Mouse (Mus musculus): Measurements from ENCODE around the gene Prkca. TPM values are rescaled to one million over a fixed set of nuclear protein-coding genes. Genes with fewer than 3 reads are reported as not detected.
A peak's percentile ranks its signal among the peaks of the same experiment; 100 is the strongest.

The Prkca gene
- polyA plus RNA-seq, 1 experiment from 2014 or later, result 2.5 TPM

- Histone ChIP-seq H3K4me3 (replicated peaks) (no peak overlapping the region), H3K4me2 (no peak overlapping the region), H3K27me3 (no peaks in the 10 kb centered on the region), H3K9me3 (replicated peaks) (no peaks in the 10 kb centered on the region), H3K9ac (no peak overlapping the region), H3K27ac (replicated peaks) (no peak overlapping the region), H3K4me1 (replicated peaks) (no peaks in the 10 kb centered on the region), H3K36me3 (replicated peaks) (no peaks in the 10 kb centered on the region)
- WGBS (ENCODE audit: insufficient replicate concordance), result 70% methylated on average over 3 of the region's 3 CpGs
- no peak for ATAC-seq (ENCODE audit: insufficient read depth)
Observed at GRCm38 (mm10) chr11:108158046-108158445, 185.7 kb downstream of the Prkca start.

DNA sequence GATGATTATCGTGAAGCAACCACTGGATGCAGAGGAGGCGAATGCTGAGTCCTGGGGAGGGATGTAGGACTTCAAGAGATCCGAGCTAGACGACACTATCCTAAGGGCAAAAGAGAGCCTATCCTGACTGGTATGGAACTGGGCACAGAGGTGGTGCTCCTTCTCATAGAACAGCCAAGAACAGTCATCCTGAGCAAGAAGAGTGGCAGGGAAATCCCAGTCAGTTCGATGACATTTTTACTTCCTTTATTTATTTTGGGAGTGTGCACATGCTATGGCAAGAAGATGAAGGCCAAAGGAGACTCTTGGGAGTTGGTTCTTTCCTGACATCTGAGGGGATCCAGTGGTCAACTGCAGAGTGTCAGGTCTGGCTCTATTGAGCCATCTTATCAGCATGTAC, 186.7 kb downstream of the Prkca start:
- WGBS (ENCODE audit: insufficient replicate concordance), result 58% methylated on average over 5 of the region's 5 CpGs
- H3K27me3 ChIP-seq, result no peaks in the 10 kb centered on the region
- ATAC-seq (ENCODE audit: insufficient read depth), result no peak

GRCm38 (mm10) chr11:108156107-108156506, 187.6 kb downstream of the Prkca start:
- no peaks in the 10 kb centered on the region for H3K4me1 ChIP-seq (replicated peaks)
- no peak for ATAC-seq (ENCODE audit: insufficient read depth)
- peaks cover 8% of the 10 kb centered on the region for H3K27me3 ChIP-seq
- H3K4me2 ChIP-seq, result no peak overlapping the region
- H3K4me3 ChIP-seq (replicated peaks), result no peak overlapping the region
- no peaks in the 10 kb centered on the region for H3K9me3 ChIP-seq (replicated peaks)
- H3K36me3 ChIP-seq (replicated peaks), result no peaks in the 10 kb centered on the region
- 56% methylated on average over 5 of the region's 5 CpGs for WGBS (ENCODE audit: insufficient replicate concordance)
- no peak overlapping the region for H3K27ac ChIP-seq (replicated peaks)
- no peak overlapping the region for H3K9ac ChIP-seq

More for the DNA sequence above, 186.7 kb downstream of the Prkca start:
- Histone ChIP-seq H3K4me2 (no peak overlapping the region), H3K36me3 (replicated peaks) (no peaks in the 10 kb centered on the region), H3K4me3 (replicated peaks) (no peak overlapping the region), H3K4me1 (replicated peaks) (no peaks in the 10 kb centered on the region), H3K9ac (no peak overlapping the region), H3K9me3 (replicated peaks) (no peaks in the 10 kb centered on the region), H3K27ac (replicated peaks) (no peak overlapping the region)

DNA sequence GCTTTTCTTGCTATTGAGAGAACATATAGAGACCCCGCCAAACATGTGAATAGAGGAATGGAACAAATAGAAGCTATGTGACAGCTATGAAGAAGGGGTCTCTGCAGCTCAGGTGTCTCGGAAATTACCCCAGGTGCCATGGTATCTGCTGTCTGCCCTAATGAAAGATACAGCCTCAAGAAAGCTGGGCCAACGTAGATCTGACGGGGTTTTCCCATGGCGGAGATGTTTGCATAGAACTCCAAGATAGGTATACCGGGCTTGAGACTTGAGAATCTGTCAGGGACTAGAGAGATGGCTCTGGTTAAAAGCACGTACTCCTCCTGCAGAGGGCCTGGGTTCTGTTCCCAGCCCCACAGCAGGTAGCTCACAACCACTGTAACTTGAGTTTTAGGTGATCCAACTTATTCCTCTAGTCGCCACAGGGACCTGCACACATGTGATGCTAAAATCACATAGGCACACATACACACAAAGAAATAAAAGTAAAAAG, 188.6 kb downstream of the Prkca start:
- H3K36me3 ChIP-seq (replicated peaks), result no peaks in the 10 kb centered on the region
- H3K9me3 ChIP-seq (replicated peaks), result no peaks in the 10 kb centered on the region
- H3K9ac ChIP-seq, result no peak overlapping the region
- no peak overlapping the region for H3K4me2 ChIP-seq
- H3K27me3 ChIP-seq, result peaks cover 8% of the 10 kb centered on the region
- no peak overlapping the region for H3K4me3 ChIP-seq (replicated peaks)
- no peaks in the 10 kb centered on the region for H3K4me1 ChIP-seq (replicated peaks)
- H3K27ac ChIP-seq (replicated peaks), result no peak overlapping the region
- ATAC-seq (ENCODE audit: insufficient read depth), result no peak
- 72% methylated on average over 8 of the region's 8 CpGs for WGBS (ENCODE audit: insufficient replicate concordance)

DNA sequence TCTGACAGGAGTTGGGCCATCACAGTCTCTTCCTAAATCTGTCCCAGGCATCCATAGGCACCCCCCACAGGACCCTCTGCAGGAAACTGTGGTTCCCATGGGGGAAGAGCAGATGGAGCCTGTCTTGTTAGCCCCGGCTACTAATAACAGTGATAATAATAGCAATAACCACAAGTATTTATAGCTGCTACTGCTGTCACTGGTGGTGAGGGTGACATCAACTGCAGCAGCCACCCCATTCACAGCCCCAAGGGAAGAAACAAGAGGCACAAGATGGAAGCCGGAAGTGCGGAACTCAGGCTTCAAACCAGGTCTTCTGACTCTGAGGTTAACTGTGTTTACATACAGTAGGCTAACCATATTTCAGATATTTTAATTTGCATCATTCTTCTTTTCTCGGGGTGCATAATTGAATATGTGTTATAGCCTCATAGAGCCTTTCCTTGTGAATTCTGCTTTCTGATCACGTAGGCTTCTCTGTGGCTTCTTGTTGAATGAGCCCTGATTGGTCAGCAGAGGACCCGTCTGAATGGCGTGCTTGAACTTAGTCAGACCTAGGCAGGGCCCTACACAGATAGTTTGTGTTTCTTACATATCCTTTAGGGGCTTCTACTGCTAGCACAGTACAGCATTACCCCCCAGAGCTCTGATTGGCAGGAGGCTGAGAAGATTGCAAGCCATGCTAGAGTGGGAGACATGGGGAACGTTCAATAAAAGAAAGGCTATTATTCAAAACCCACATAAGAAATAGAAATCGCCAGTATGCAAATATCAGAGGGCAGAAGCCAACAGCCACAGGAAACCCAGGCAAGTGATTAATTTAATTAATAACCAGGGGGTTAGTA, 189.5 kb downstream of the Prkca start:
- Histone ChIP-seq H3K4me2 (no peak overlapping the region), H3K9ac (no peak overlapping the region), H3K27ac (replicated peaks) (no peak overlapping the region), H3K36me3 (replicated peaks) (no peaks in the 10 kb centered on the region), H3K4me1 (replicated peaks) (peaks cover 2% of the 10 kb centered on the region), H3K27me3 (peaks cover 8% of the 10 kb centered on the region), H3K4me3 (replicated peaks) (no peak overlapping the region), H3K9me3 (replicated peaks) (no peaks in the 10 kb centered on the region)
- WGBS (ENCODE audit: insufficient replicate concordance), result 52% methylated on average over 9 of the region's 9 CpGs
- ATAC-seq (ENCODE audit: insufficient read depth), result no peak

DNA sequence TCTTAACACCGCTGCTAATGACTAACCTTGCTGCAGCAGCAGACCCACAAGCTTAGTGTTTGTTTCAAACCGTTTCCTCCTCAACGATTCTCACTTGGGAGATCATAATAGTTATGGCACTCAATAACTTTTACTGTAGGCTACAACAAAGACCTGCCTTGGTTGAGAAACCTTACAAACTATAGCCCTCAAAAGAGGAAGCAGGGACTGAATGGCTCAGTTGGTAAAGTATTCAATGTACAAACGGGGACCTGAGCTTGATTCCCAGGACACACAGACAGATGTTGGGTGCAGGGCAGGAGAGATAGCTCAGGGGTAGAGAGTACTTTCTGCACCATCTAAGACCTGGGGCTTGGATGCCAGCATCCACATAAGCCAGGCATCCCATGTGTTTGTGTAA, 191.1 kb downstream of the Prkca start:
- Histone ChIP-seq H3K4me1 (replicated peaks) (peaks cover 13% of the 10 kb centered on the region), H3K27ac (replicated peaks) (no peak overlapping the region), H3K36me3 (replicated peaks) (no peaks in the 10 kb centered on the region), H3K4me3 (replicated peaks) (no peak overlapping the region), H3K27me3 (peaks cover 8% of the 10 kb centered on the region), H3K9me3 (replicated peaks) (no peaks in the 10 kb centered on the region), H3K4me2 (no peak overlapping the region), H3K9ac (no peak overlapping the region)
- ATAC-seq (ENCODE audit: insufficient read depth), result no peak
- 39% methylated on average over 4 of the region's 4 CpGs for WGBS (ENCODE audit: insufficient replicate concordance)

GRCm38 (mm10) chr11:108150410-108150809, 193.3 kb downstream of the Prkca start:
- H3K36me3 ChIP-seq (replicated peaks), result no peaks in the 10 kb centered on the region
- H3K4me3 ChIP-seq (replicated peaks), result no peak overlapping the region
- no peak for ATAC-seq (ENCODE audit: insufficient read depth)
- WGBS (ENCODE audit: insufficient replicate concordance), result 56% methylated on average over 7 of the region's 7 CpGs
- H3K27me3 ChIP-seq, result peaks cover 13% of the 10 kb centered on the region
- H3K9ac ChIP-seq, result no peak overlapping the region
- H3K9me3 ChIP-seq (replicated peaks), result no peaks in the 10 kb centered on the region
- H3K27ac ChIP-seq (replicated peaks), result no peak overlapping the region
- H3K4me2 ChIP-seq, result no peak overlapping the region
- H3K4me1 ChIP-seq (replicated peaks), result peaks cover 19% of the 10 kb centered on the region

- Histone ChIP-seq H3K4me2 (no peak overlapping the region), H3K36me3 (replicated peaks) (no peaks in the 10 kb centered on the region), H3K27ac (replicated peaks) (no peak overlapping the region), H3K9me3 (replicated peaks) (no peaks in the 10 kb centered on the region), H3K4me3 (replicated peaks) (no peak overlapping the region), H3K4me1 (replicated peaks) (peaks cover 19% of the 10 kb centered on the region), H3K27me3 (peaks cover 16% of the 10 kb centered on the region), H3K9ac (no peak overlapping the region)
- peak; percentile 51; the same call in 1 of the 2 replicates for ATAC-seq (ENCODE audit: insufficient read depth)
- WGBS (ENCODE audit: insufficient replicate concordance), result 6% methylated on average over 9 of the region's 9 CpGs
Observed at GRCm38 (mm10) chr11:108149187-108149586, 194.5 kb downstream of the Prkca start.

DNA sequence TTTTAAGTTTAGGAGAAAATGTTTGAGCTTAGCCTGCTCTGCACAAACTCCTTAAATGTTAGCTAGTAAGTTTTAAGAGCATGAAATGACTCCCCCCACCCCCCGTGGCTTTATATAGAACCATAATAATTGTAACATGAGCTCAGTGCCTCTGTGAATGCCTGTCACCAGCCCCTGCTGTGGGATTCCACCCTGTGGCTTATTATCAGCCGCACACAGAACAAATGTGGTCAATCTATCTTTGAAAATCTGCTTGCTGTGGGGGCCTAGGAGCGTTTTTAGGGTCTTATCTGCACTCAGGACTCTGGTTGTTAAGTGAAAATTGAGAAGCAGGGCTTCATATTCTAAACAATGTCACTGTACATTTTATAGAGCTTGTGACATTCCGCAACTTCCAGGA, 195.2 kb downstream of the Prkca start:
- Histone ChIP-seq H3K9me3 (replicated peaks) (no peaks in the 10 kb centered on the region), H3K9ac (no peak overlapping the region), H3K4me3 (replicated peaks) (no peak overlapping the region), H3K36me3 (replicated peaks) (no peaks in the 10 kb centered on the region), H3K4me1 (replicated peaks) (peaks cover 19% of the 10 kb centered on the region), H3K27me3 (peaks cover 16% of the 10 kb centered on the region), H3K4me2 (no peak overlapping the region), H3K27ac (replicated peaks) (no peak overlapping the region)
- WGBS (ENCODE audit: insufficient replicate concordance), result 11% methylated on average over 4 of the region's 4 CpGs
- peak; percentile 28; the same call in 1 of the 2 replicates for ATAC-seq (ENCODE audit: insufficient read depth)

DNA sequence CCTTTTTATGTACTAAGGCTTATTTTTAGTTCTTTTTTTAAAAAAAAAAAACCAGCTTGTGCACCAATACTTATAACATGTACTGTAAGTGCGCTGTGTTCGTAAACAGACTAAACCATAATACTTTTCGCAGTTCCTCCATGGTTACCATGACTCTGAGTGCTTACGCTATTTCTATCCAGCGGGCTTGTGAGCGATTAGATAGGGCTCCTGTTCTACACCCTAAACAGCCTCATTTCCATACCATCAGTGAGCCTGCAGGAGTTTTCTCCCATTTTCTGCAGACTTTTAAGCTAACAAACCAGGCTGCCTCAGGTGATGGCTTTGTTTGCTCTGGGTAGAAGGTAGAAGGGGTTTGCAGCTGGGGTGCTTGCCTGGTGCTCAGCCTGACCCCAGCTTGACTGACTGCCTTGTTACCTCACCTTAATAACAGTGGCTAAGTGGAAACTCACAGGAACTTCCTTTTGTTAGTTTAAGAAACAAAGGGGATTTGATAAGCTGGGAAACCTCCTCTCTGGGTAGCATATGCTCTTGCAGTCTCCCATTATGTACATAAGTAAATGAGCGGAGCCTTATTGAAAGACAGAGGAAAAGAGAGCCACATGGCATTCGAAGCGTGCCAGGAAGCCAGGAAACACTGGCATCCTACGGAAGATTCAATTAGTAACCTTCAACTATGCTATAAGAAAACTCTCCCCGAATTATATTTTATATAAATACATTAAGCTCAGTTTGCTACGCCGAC, 197.8 kb downstream of the Prkca start:
- Histone ChIP-seq H3K4me1 (replicated peaks) (peaks cover 19% of the 10 kb centered on the region), H3K36me3 (replicated peaks) (no peaks in the 10 kb centered on the region), H3K27ac (replicated peaks) (no peak overlapping the region), H3K9me3 (replicated peaks) (no peaks in the 10 kb centered on the region), H3K27me3 (0 out of 2 replicates have a peak, but pooled peaks cover 8% of the 10 kb centered on the region), H3K4me2 (no peak overlapping the region), H3K4me3 (replicated peaks) (no peak overlapping the region), H3K9ac (no peak overlapping the region)
- ATAC-seq (ENCODE audit: insufficient read depth), result no peak
- 44% methylated on average over 13 of the region's 13 CpGs for WGBS (ENCODE audit: insufficient replicate concordance)

GRCm38 (mm10) chr11:108145128-108145527, 198.6 kb downstream of the Prkca start:
- 0 out of 2 replicates have a peak, but pooled peaks cover 8% of the 10 kb centered on the region for H3K27me3 ChIP-seq
- no peak overlapping the region for H3K27ac ChIP-seq (replicated peaks)
- no peak overlapping the region for H3K4me3 ChIP-seq (replicated peaks)
- no peak overlapping the region for H3K4me2 ChIP-seq
- 68% methylated on average over 8 of the region's 8 CpGs for WGBS (ENCODE audit: insufficient replicate concordance)
- no peaks in the 10 kb centered on the region for H3K36me3 ChIP-seq (replicated peaks)
- H3K4me1 ChIP-seq (replicated peaks), result peaks cover 19% of the 10 kb centered on the region
- no peaks in the 10 kb centered on the region for H3K9me3 ChIP-seq (replicated peaks)
- no peak overlapping the region for H3K9ac ChIP-seq
- no peak for ATAC-seq (ENCODE audit: insufficient read depth)
